Mouse (Mus musculus) mammary gland, adult 2 months (tissue): ENCODE results near the gene Qrfpr. TPM values are rescaled to one million over a fixed set of nuclear protein-coding genes. Genes with fewer than 3 reads are reported as not detected.

Source experiments
- polyA plus RNA-seq: library from polyadenylated mRNA; depleted of rRNA; stranded (reverse); fragments of >200 nt; gene quantifications from 2 replicates; pipeline ENCODE4 v1.2.3, GENCODE M21; 2012; ENCODE audit warnings: low replicate concordance; rRNA removed

Gene Qrfpr
- polyA plus RNA-seq: not detected in 2 replicates

GRCm38 (mm10) chr3:36221743-36222682, at the start of gene Qrfpr:
Qrfpr (minus strand) TSS chr3:36222313.

GRCm38 (mm10) chr3:36150934-36151686, 71.0 kb downstream of the Qrfpr start, which contains the start of gene D3Ertd254e:
D3Ertd254e (plus strand) TSS chr3:36151017.

Other genes with a start within 250 kb of the Qrfpr start
- 36.3 and 49.8 TPM in 2 replicates for gene Mccc1, start 221.6 kb downstream of the Qrfpr start, polyA plus RNA-seq
- gene Ccdc144b, start 168.8 kb downstream of the Qrfpr start, polyA plus RNA-seq: 0.19 and 0.47 TPM in 2 replicates
- gene Acad9, start 156.3 kb downstream of the Qrfpr start, polyA plus RNA-seq: 11.1 and 28.9 TPM in 2 replicates
- gene D3Ertd254e, start 71.3 kb downstream of the Qrfpr start, polyA plus RNA-seq: 0.81 and 1.8 TPM in 2 replicates